Mouse (Mus musculus): ENCODE results near the gene Olfr50. TPM values are rescaled to one million over a fixed set of nuclear protein-coding genes. Genes with fewer than 3 reads are reported as not detected.

The Olfr50 gene
- not detected in 2 replicates for polyA plus RNA-seq (2012; rRNA removed)

DNA sequence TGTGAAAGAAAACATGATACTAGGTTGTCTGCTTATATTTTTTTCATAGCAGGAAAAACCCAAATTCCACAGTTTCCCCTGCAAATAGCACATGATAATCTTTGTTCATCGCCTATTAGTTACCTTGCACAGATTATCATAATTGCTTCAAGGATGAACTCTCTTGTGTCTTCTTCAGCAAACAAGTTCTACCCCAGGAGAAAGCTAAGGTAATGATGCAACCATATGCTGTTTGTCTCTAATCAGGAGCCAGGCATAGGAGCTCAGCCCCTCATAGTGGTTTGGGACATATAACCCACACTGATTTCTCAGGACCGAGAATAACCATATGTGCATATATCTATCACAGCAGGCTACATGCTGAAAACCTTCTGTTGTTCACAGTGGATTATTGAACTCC, at the start of gene Olfr50:
Olfr50 (plus strand) TSS at position 301 of the 400 bp plus-strand sequence.
- WGBS: 83% methylated on average over 2 of the region's 2 CpGs
- no peak for TF ChIP-seq CTCF (IDR thresholded peaks at IDR 0.05; ENCODE audit: extremely low read depth, insufficient read depth, insufficient read length, insufficient replicate concordance)
- no peak for TF ChIP-seq POLR2A (IDR thresholded peaks at IDR 0.05; ENCODE audit: low read depth, low read length)
- H3K4me3 ChIP-seq (ENCODE audit: extremely low read depth, insufficient read depth, insufficient read length): no peak within 1 kb of the TSS
- H3K36me3 ChIP-seq (ENCODE audit: control insufficient read depth, insufficient read depth, low read length): no peaks in the 10 kb centered on the region
- H3K27ac ChIP-seq (ENCODE audit: insufficient read depth, low read length): no peak within 1 kb of the TSS
- no peaks in the 10 kb centered on the region for H3K27me3 ChIP-seq (ENCODE audit: control insufficient read depth, insufficient read depth, low read length)
- H3K4me1 ChIP-seq (ENCODE audit: control insufficient read depth, insufficient read depth, insufficient read length): no peaks in the 10 kb centered on the region
- DNase-seq (ENCODE audit: low read depth in 1 of 2, low spot score in 2 of 2): no peak

DNA sequence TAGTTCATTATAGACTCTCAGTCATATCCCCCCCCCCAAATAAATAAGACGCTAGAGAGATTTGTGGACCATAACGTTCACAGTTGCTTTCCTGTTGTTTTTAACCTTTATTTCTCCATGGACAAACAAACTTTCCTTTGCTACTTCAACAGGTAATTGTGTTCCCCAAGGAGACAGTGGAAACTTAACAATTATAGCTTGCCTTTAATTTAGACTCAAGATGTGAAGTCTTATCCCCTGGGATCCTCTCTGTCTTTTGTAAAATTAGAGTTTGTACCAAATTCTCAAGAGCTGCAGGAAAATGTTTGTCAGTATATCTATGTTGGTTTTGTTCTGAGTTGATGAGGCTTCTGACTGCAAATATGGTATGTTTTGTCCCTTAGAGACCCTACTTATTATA, 6.4 kb upstream of the Olfr50 start, which contains the start of gene Olfr348:
Olfr348 (plus strand) TSS at position 301 of the 400 bp plus-strand sequence.
- no peaks in the 10 kb centered on the region for H3K27me3 ChIP-seq (ENCODE audit: control insufficient read depth, insufficient read depth, low read length)
- WGBS: 62% methylated on average over 2 of the region's 2 CpGs
- no peaks in the 10 kb centered on the region for H3K36me3 ChIP-seq (ENCODE audit: control insufficient read depth, insufficient read depth, low read length)
- no peaks in the 10 kb centered on the region for H3K4me1 ChIP-seq (ENCODE audit: control insufficient read depth, insufficient read depth, insufficient read length)
- no peak within 1 kb of the TSS for H3K27ac ChIP-seq (ENCODE audit: insufficient read depth, low read length)
- TF ChIP-seq POLR2A (IDR thresholded peaks at IDR 0.05; ENCODE audit: low read depth, low read length) (no peak), CTCF (IDR thresholded peaks at IDR 0.05; ENCODE audit: extremely low read depth, insufficient read depth, insufficient read length, insufficient replicate concordance) (no peak)
- H3K4me3 ChIP-seq (ENCODE audit: extremely low read depth, insufficient read depth, insufficient read length): no peak within 1 kb of the TSS
- DNase-seq (ENCODE audit: low read depth in 1 of 2, low spot score in 2 of 2): no peak

DNA sequence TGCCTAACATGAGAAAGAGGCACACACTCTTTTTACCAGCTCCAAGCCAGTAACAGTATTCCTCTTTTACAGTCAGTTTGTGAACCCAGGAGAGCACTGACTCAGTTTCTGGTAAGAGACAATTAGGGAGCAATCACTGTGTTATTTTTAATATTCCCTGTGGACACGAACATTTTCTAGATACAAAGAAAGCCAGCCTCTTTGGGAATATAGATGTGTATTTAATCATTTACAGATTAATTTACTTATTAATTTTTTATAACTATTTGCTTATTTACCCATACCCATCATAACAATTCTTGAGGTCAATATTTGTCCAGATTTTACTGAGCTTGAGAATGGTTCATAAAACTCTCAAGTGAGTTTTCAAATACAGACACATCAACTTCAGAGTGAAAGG, 26.6 kb downstream of the Olfr50 start, which contains the start of gene Olfr3:
Olfr3 (minus strand) TSS at position 101 of the 400 bp plus-strand sequence.
- no peak for DNase-seq (ENCODE audit: low read depth in 1 of 2, low spot score in 2 of 2)
- WGBS: 79% methylated on average over 1 of the region's 1 CpGs
- H3K4me3 ChIP-seq (ENCODE audit: extremely low read depth, insufficient read depth, insufficient read length): no peak within 1 kb of the TSS
- H3K4me1 ChIP-seq (ENCODE audit: control insufficient read depth, insufficient read depth, insufficient read length): no peaks in the 10 kb centered on the region
- H3K36me3 ChIP-seq (ENCODE audit: control insufficient read depth, insufficient read depth, low read length): no peaks in the 10 kb centered on the region
- H3K27me3 ChIP-seq (ENCODE audit: control insufficient read depth, insufficient read depth, low read length): no peaks in the 10 kb centered on the region
- no peak within 1 kb of the TSS for H3K27ac ChIP-seq (ENCODE audit: insufficient read depth, low read length)
- TF ChIP-seq POLR2A (IDR thresholded peaks at IDR 0.05; ENCODE audit: low read depth, low read length): no peak

DNA sequence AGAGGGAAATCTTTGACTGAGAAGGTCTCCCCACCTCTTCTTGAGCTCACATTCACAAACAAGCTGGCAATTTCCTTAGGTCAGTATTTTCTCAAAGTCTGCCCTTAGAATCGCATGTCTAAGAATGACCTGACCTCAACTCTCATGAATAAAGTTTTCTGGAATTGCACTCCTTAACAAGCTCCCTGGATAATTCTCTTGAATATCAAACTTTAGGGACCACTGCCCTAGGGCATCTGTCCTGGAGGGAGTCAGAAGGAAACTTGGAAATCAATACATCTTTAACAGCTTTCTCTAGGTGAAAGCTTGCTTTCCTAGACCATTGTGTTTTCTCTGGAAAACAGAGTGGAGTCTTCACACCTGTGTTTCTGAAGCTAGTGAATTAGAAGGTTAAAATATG, 55.7 kb downstream of the Olfr50 start, which contains the start of gene Olfr350:
Olfr350 (plus strand) TSS at position 301 of the 400 bp plus-strand sequence.
- Histone ChIP-seq H3K27me3 (ENCODE audit: control insufficient read depth, insufficient read depth, low read length) (no peaks in the 10 kb centered on the region), H3K27ac (ENCODE audit: insufficient read depth, low read length) (no peak within 1 kb of the TSS), H3K4me3 (ENCODE audit: extremely low read depth, insufficient read depth, insufficient read length) (no peak within 1 kb of the TSS), H3K4me1 (ENCODE audit: control insufficient read depth, insufficient read depth, insufficient read length) (no peaks in the 10 kb centered on the region), H3K36me3 (ENCODE audit: control insufficient read depth, insufficient read depth, low read length) (no peaks in the 10 kb centered on the region)
- 86% methylated on average over 1 of the region's 1 CpGs for WGBS
- DNase-seq (ENCODE audit: low read depth in 1 of 2, low spot score in 2 of 2): no peak
- TF ChIP-seq POLR2A (IDR thresholded peaks at IDR 0.05; ENCODE audit: low read depth, low read length): no peak
- no peak for TF ChIP-seq CTCF (IDR thresholded peaks at IDR 0.05; ENCODE audit: extremely low read depth, insufficient read depth, insufficient read length, insufficient replicate concordance)

Other genes starting within 250 kb of the Olfr50 start
- not detected in 2 replicates for gene Olfr344, start 223.9 kb upstream of the Olfr50 start, polyA plus RNA-seq (2012; rRNA removed)
- gene Olfr345, start 150.5 kb upstream of the Olfr50 start, polyA plus RNA-seq (2012; rRNA removed): not detected in 2 replicates
- not detected in 2 replicates for gene Olfr346, start 104.8 kb upstream of the Olfr50 start, polyA plus RNA-seq (2012; rRNA removed)
- gene Olfr347, start 58.6 kb upstream of the Olfr50 start, polyA plus RNA-seq (2012; rRNA removed): not detected in 2 replicates
- not detected in 2 replicates for gene Olfr348, start 6.3 kb upstream of the Olfr50 start, polyA plus RNA-seq (2012; rRNA removed)
- not detected in 2 replicates for gene Olfr3, start 26.5 kb downstream of the Olfr50 start, polyA plus RNA-seq (2012; rRNA removed)
- not detected in 2 replicates for gene Olfr350, start 55.8 kb downstream of the Olfr50 start, polyA plus RNA-seq (2012; rRNA removed)
- gene Olfr351, start 72.1 kb downstream of the Olfr50 start, polyA plus RNA-seq (2012; rRNA removed): not detected in 2 replicates
- not detected in 2 replicates for gene Olfr352, start 77.9 kb downstream of the Olfr50 start, polyA plus RNA-seq (2012; rRNA removed)
- gene Olfr353, start 102.4 kb downstream of the Olfr50 start, polyA plus RNA-seq (2012; rRNA removed): not detected in 2 replicates
- gene Olfr354, start 115.1 kb downstream of the Olfr50 start, polyA plus RNA-seq (2012; rRNA removed): not detected in 2 replicates
- not detected in 2 replicates for gene Olfr355, start 138.4 kb downstream of the Olfr50 start, polyA plus RNA-seq (2012; rRNA removed)
- not detected in 2 replicates for gene Olfr356, start 146.6 kb downstream of the Olfr50 start, polyA plus RNA-seq (2012; rRNA removed)
- gene Olfr357, start 203.3 kb downstream of the Olfr50 start, polyA plus RNA-seq (2012; rRNA removed): not detected in 2 replicates
- gene Olfr358, start 218.8 kb downstream of the Olfr50 start, polyA plus RNA-seq (2012; rRNA removed): not detected in 2 replicates